Mouse (Mus musculus) MEL (cell line): ENCODE data around the gene Rgs21. TPM values are rescaled to one million over a fixed set of nuclear protein-coding genes. Genes with fewer than 3 reads are reported as not detected.

Experiments used
- DNase-seq: peaks from one replicate; pipeline ENCODE4 v3.0.0; 2011; ENCODE audit warnings: low read depth, low spot score
- H3K27ac ChIP-seq: 2 replicates; pipeline ENCODE4 v1.5.1; 2012; ENCODE audit warnings: low read depth, mild to moderate bottlenecking, control low read depth, low read length, moderate library complexity; ENCODE audit not compliant: control insufficient read depth
- H3K27me3 ChIP-seq, 2 experiments: fragments of 150-350 bp in 1 of 2; sonication (generic) in 1 of 2; 2 replicates each; pipeline ENCODE4 v1.6.1; 2012; ENCODE audit warnings: low read length in 2 of 2, mild to moderate bottlenecking in 2 of 2, improper control_type of control experiment in 1 of 2, moderate library complexity in 1 of 2; ENCODE audit not compliant: insufficient read depth in 2 of 2, control insufficient read depth in 1 of 2
- H3K36me3 ChIP-seq, 2 experiments: 2 replicates each; pipeline ENCODE4 v1.6.1; 2012 to 2014; ENCODE audit warnings: low read length in 2 of 2, improper control_type of control experiment in 1 of 2, inconsistent platforms in 1 of 2, mild to moderate bottlenecking in 1 of 2; ENCODE audit not compliant: insufficient read depth in 2 of 2, control insufficient read depth in 1 of 2
- H3K4me1 ChIP-seq, 2 experiments: fragments of 150-350 bp in 1 of 2; sonication (generic) in 1 of 2; 2 replicates each; pipeline ENCODE4 v1.6.1; 2012; ENCODE audit warnings: low read length in 2 of 2, improper control_type of control experiment in 1 of 2, mild to moderate bottlenecking in 1 of 2; ENCODE audit not compliant: insufficient read depth in 2 of 2, control insufficient read depth in 1 of 2
- H3K4me3 ChIP-seq, 2 experiments: fragments of 150-350 bp in 1 of 2; sonication (generic) in 1 of 2; 2 replicates each; pipeline ENCODE4 v1.5.1; 2012; ENCODE audit warnings: low read depth in 2 of 2, low read length in 2 of 2, mild to moderate bottlenecking in 2 of 2, moderate library complexity in 2 of 2, control low read depth in 1 of 2, improper control_type of control experiment in 1 of 2; ENCODE audit not compliant: control insufficient read depth in 1 of 2, insufficient read depth in 1 of 2
- H3K79me2 ChIP-seq: 2 replicates; pipeline ENCODE4 v1.6.1; 2012; ENCODE audit warnings: mild to moderate bottlenecking, low read length, moderate library complexity; ENCODE audit not compliant: control insufficient read depth, poor library complexity, insufficient read depth
- H3K9ac ChIP-seq: 2 replicates; pipeline ENCODE4 v1.6.1; 2012; ENCODE audit warnings: low read depth, mild to moderate bottlenecking, control low read depth, low read length, moderate library complexity; ENCODE audit not compliant: control insufficient read depth, poor library complexity, severe bottlenecking
- H3K9me3 ChIP-seq: fragments of 150-350 bp; sonication (generic); replicated peaks from 2 replicates; pipeline ENCODE4 v1.6.1; 2012; ENCODE audit warnings: mild to moderate bottlenecking, low read length, improper control_type of control experiment, moderate library complexity; ENCODE audit not compliant: insufficient read depth
- BHLHE40 ChIP-seq: IDR thresholded peaks from 2 replicates; pipeline ENCODE4 v1.6.1; 2012; ENCODE audit warnings: low read depth, mild to moderate bottlenecking, inconsistent platforms, low read length, improper control_type of control experiment, borderline replicate concordance
- EP300 ChIP-seq, 2 experiments: IDR thresholded peaks; 2 replicates each; pipeline ENCODE4 v1.6.1; 2011; ENCODE audit warnings: improper control_type of control experiment in 2 of 2, low read length in 2 of 2, low read depth in 1 of 2, mild to moderate bottlenecking in 1 of 2
- ETS1 ChIP-seq: IDR thresholded peaks from 2 replicates; pipeline ENCODE4 v1.6.1; 2012; ENCODE audit warnings: low read depth, mild to moderate bottlenecking, inconsistent platforms, low read length, improper control_type of control experiment, moderate library complexity
- GABPA ChIP-seq: IDR thresholded peaks from 2 replicates; pipeline ENCODE4 v1.6.1; 2012; ENCODE audit warnings: low read depth, mild to moderate bottlenecking, inconsistent platforms, low read length, improper control_type of control experiment, moderate library complexity
- GATA1 ChIP-seq: IDR thresholded peaks from 2 replicates; pipeline ENCODE4 v1.6.1; 2011; ENCODE audit warnings: low read depth, low read length, improper control_type of control experiment
- HCFC1 ChIP-seq: IDR thresholded peaks from 2 replicates; pipeline ENCODE4 v1.6.1; 2012; ENCODE audit warnings: low read depth, mild to moderate bottlenecking, inconsistent platforms, low read length, improper control_type of control experiment, moderate library complexity
- MAX ChIP-seq: IDR thresholded peaks from 2 replicates; pipeline ENCODE4 v1.6.1; 2011; ENCODE audit warnings: low read length, improper control_type of control experiment
- MEF2A ChIP-seq: IDR thresholded peaks from 2 replicates; pipeline ENCODE4 v1.6.1; 2014; ENCODE audit warnings: low read depth, mild to moderate bottlenecking, inconsistent platforms, low read length, improper control_type of control experiment; ENCODE audit not compliant: poor library complexity, insufficient replicate concordance, severe bottlenecking; ENCODE audit errors: extremely low read depth
- MXI1 ChIP-seq: IDR thresholded peaks from 2 replicates; pipeline ENCODE4 v1.6.1; 2011; ENCODE audit warnings: mild to moderate bottlenecking, low read depth, low read length, improper control_type of control experiment
- MYC ChIP-seq: IDR thresholded peaks from 2 replicates; pipeline ENCODE4 v1.6.1; 2011; ENCODE audit warnings: low read depth, mild to moderate bottlenecking, low read length, improper control_type of control experiment, moderate library complexity
- NELFE ChIP-seq: IDR thresholded peaks from 2 replicates; pipeline ENCODE4 v1.6.1; 2011; ENCODE audit warnings: low read depth, low read length, improper control_type of control experiment
- POLR2A ChIP-seq, 2 experiments: IDR thresholded peaks; 2 replicates each; pipeline ENCODE4 v1.6.1; 2011 to 2012; ENCODE audit warnings: low read length in 2 of 2, mild to moderate bottlenecking in 2 of 2, control low read depth in 1 of 2, improper control_type of control experiment in 1 of 2, low read depth in 1 of 2, moderate library complexity in 1 of 2; ENCODE audit not compliant: control insufficient read depth in 1 of 2, insufficient read depth in 1 of 2, poor library complexity in 1 of 2
- RCOR1 ChIP-seq: IDR thresholded peaks from 2 replicates; pipeline ENCODE4 v1.6.1; 2012; ENCODE audit warnings: low read depth, mild to moderate bottlenecking, inconsistent platforms, low read length, improper control_type of control experiment
- SIN3A ChIP-seq: IDR thresholded peaks from 2 replicates; pipeline ENCODE4 v1.6.1; 2012; ENCODE audit warnings: low read length, improper control_type of control experiment, inconsistent platforms
- TBP ChIP-seq: IDR thresholded peaks from 2 replicates; pipeline ENCODE4 v1.8.0; 2011; ENCODE audit warnings: low read depth, low read length, improper control_type of control experiment
- TCF12 ChIP-seq: IDR thresholded peaks from 2 replicates; pipeline ENCODE4 v1.6.1; 2014; ENCODE audit warnings: low read depth, mild to moderate bottlenecking, inconsistent platforms, low read length, improper control_type of control experiment, moderate library complexity
- USF1 ChIP-seq: IDR thresholded peaks from 2 replicates; pipeline ENCODE4 v1.6.1; 2014; ENCODE audit warnings: low read depth, mild to moderate bottlenecking, inconsistent platforms, low read length, improper control_type of control experiment, moderate library complexity
- USF2 ChIP-seq, 2 experiments: IDR thresholded peaks; 2 replicates each; pipeline ENCODE4 v1.6.1; 2011 to 2012; ENCODE audit warnings: improper control_type of control experiment in 2 of 2, low read length in 2 of 2, borderline replicate concordance in 1 of 2, inconsistent platforms in 1 of 2, low read depth in 1 of 2, mild to moderate bottlenecking in 1 of 2; ENCODE audit not compliant: insufficient read depth in 1 of 2
- polyA plus RNA-seq, 2 experiments: library from polyadenylated mRNA; stranded (reverse) in 1 of 2; unstranded in 1 of 2; fragments of >175 nt in 1 of 2; fragments of >200 nt in 1 of 2; gene quantifications; 2 replicates each; pipeline versions ENCODE4 v1.2.1 to v1.2.4; 2012; ENCODE audit warnings: low replicate concordance in 2 of 2, low read depth in 1 of 2; ENCODE audit not compliant: insufficient read length in 2 of 2, insufficient read depth in 1 of 2, missing spikeins in 1 of 2
- total RNA-seq: library from RNA; depleted of rRNA; stranded (reverse); fragments of 300-350 nt; gene quantifications from 2 replicates; pipeline ENCODE4 v1.2.3, GENCODE M21; 2012

The Rgs21 gene
- total and polyA plus RNA-seq, 3 experiments, result not detected

DNA sequence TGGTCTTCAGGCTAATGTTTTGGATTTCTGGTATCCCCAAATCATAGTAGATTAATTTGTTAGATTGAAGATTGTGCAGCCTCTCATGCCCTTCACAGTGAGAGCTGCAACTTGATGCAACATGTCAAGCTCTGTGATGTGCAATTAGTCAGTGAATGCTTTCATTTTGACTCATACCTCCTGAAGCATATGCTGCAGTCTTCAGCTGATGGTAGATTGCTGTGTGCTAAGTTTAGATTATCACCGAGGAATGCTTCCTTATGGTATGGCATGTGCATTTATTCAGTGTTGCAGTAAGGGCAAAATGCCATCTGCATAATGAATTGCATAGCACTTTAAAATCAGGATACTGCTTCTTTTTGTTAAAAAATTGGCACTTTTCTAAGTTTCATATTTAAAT lies 65.2 kb downstream of the Rgs21 start:
- H3K4me1 ChIP-seq, result peaks cover 2 to 9% of the 10 kb centered on the region in 2 experiments; a peak in 2 of 4 replicates
- H3K9me3 ChIP-seq, result no peaks in the 10 kb centered on the region
- no peaks in the 10 kb centered on the region for H3K79me2 ChIP-seq
- peaks cover 0 to 13% of the 10 kb centered on the region in 2 experiments; a peak in 2 of 4 replicates for H3K36me3 ChIP-seq
- no peak overlapping the region for H3K4me3 ChIP-seq
- no peaks in the 10 kb centered on the region for H3K27me3 ChIP-seq
- H3K27ac ChIP-seq, result no peak overlapping the region
- TF ChIP-seq GABPA (no peak), TCF12 (no peak), GATA1 (0 out of 2 replicates have a peak, but pooled peaks have one; percentile 14), ETS1 (peak; percentile 83), EP300 (IDR thresholded peaks at IDR 0.05; ENCODE audit: low read depth in 1 of 2, low read length in 2 of 2) (0 out of 4 replicates have a peak, but pooled peaks of 1 of the 2 experiments have one; percentile 18)
- peak; percentile 34 for DNase-seq
- H3K9ac ChIP-seq, result no peak overlapping the region

DNA sequence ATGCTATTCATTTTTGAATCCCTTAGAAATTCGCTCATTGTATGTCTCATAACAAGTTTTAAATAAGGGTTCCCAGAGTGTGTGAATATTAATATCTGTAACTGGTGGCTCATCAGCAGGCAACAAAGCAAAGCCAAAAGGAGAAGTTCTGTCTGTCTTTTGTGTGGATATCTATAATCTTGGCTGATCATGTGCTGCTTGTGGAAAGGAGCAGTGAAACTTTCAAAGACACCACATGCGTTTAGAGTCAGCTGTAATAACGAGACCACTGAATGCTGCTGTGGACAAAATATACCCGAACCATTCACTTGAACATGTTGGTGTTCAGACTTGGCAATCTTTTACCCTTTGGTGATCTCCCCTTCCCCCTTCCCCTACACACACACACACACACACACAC lies 67.0 kb downstream of the Rgs21 start:
- Histone ChIP-seq H3K36me3 (peaks cover 0 to 13% of the 10 kb centered on the region in 2 experiments; a peak in 2 of 4 replicates), H3K4me3 (peak overlapping the region; percentile 46 to 66), H3K9ac (peak overlapping the region; percentile 60), H3K79me2 (no peaks in the 10 kb centered on the region), H3K27ac (peak overlapping the region; percentile 92), H3K27me3 (no peaks in the 10 kb centered on the region), H3K9me3 (no peaks in the 10 kb centered on the region), H3K4me1 (peaks cover 2 to 9% of the 10 kb centered on the region in 2 experiments; a peak in 2 of 4 replicates)
- DNase-seq, result peak; percentile 80
- TF ChIP-seq BHLHE40 (peak; percentile 92), TCF12 (peak; percentile 37; the same call in 1 of the 2 replicates), NELFE (no peak), EP300 (IDR thresholded peaks at IDR 0.05; ENCODE audit: low read depth in 1 of 2, low read length in 2 of 2) (peak; percentile 73 to 81), TBP (peak; percentile 59; the same call in 1 of the 2 replicates), POLR2A (IDR thresholded peaks at IDR 0.05; ENCODE audit: control insufficient read depth in 1 of 2, insufficient read depth in 1 of 2, low read depth in 1 of 2, low read length in 2 of 2, poor library complexity in 1 of 2) (no peak), GATA1 (peak; percentile 79), RCOR1 (peak; percentile 66; the same call in 1 of the 2 replicates), USF1 (peak; percentile 88), ETS1 (peak; percentile 90), HCFC1 (no peak), MXI1 (peak; percentile 82), SIN3A (peak; percentile 70), USF2 (IDR thresholded peaks at IDR 0.05; ENCODE audit: borderline replicate concordance in 1 of 2, insufficient read depth in 1 of 2, low read depth in 1 of 2, low read length in 2 of 2) (peak in 1 of 2 experiments; percentile 65; a peak in 2 of 4 replicates), MEF2A (no peak), MYC (peak; percentile 91), MAX (peak; percentile 87)
